Mouse (Mus musculus): ENCODE results near the gene Unc13d. TPM values are rescaled to one million over a fixed set of nuclear protein-coding genes. Genes with fewer than 3 reads are reported as not detected.

The Unc13d gene
- polyA plus RNA-seq, 1 experiment from 2014 or later = 1.1 TPM

GRCm38 (mm10) chr11:116111067-116111466, 33.3 kb upstream of the Unc13d start:
- H3K9ac ChIP-seq (ENCODE audit: low read depth, low read length) = no peak overlapping the region
- H3K4me3 ChIP-seq (ENCODE audit: low read depth, low read length) = no peak overlapping the region; the same call in 1 of the 2 replicates
- H3K9me3 ChIP-seq (ENCODE audit: control insufficient read depth) = no peaks in the 10 kb centered on the region
- no peak for ATAC-seq
- 85% methylated on average over 4 of the region's 4 CpGs for WGBS
- H3K36me3 ChIP-seq (ENCODE audit: control insufficient read depth, insufficient read depth) = no peaks in the 10 kb centered on the region
- 0 out of 2 replicates have a peak overlapping the region, but pooled peaks have one; percentile 75 for H3K4me2 ChIP-seq (replicated peaks; ENCODE audit: low read depth)
- H3K27me3 ChIP-seq (replicated peaks; ENCODE audit: control insufficient read depth, insufficient read depth, low read length) = peaks cover 28% of the 10 kb centered on the region
- peaks cover 12% of the 10 kb centered on the region; the same call in 1 of the 2 replicates for H3K4me1 ChIP-seq (replicated peaks; ENCODE audit: control insufficient read depth, insufficient read depth, low read length)
- TF ChIP-seq CTCF (IDR thresholded peaks at IDR 0.05; ENCODE audit: low read depth) = peak; percentile 39
- no peak overlapping the region for H3K27ac ChIP-seq (ENCODE audit: low read depth, low read length)

GRCm38 (mm10) chr11:116110540-116110939, 32.8 kb upstream of the Unc13d start:
- peaks cover 13% of the 10 kb centered on the region; the same call in 1 of the 2 replicates for H3K4me1 ChIP-seq (replicated peaks; ENCODE audit: control insufficient read depth, insufficient read depth, low read length)

GRCm38 (mm10) chr11:116110131-116110530, 32.4 kb upstream of the Unc13d start:
- no peak for TF ChIP-seq CTCF (IDR thresholded peaks at IDR 0.05; ENCODE audit: low read depth)
- H3K27ac ChIP-seq (ENCODE audit: low read depth, low read length) = peak overlapping the region; percentile 37; the same call in 1 of the 2 replicates

More at GRCm38 (mm10) chr11:116110540-116110939, 32.8 kb upstream of the Unc13d start:
- H3K27me3 ChIP-seq (replicated peaks; ENCODE audit: control insufficient read depth, insufficient read depth, low read length) = peaks cover 28% of the 10 kb centered on the region
- 21% methylated on average over 10 of the region's 10 CpGs for WGBS
- H3K36me3 ChIP-seq (ENCODE audit: control insufficient read depth, insufficient read depth) = no peaks in the 10 kb centered on the region
- peak overlapping the region; percentile 59 for H3K4me3 ChIP-seq (ENCODE audit: low read depth, low read length)
- H3K4me2 ChIP-seq (replicated peaks; ENCODE audit: low read depth) = peak overlapping the region; percentile 75
- H3K27ac ChIP-seq (ENCODE audit: low read depth, low read length) = peak overlapping the region; percentile 37; the same call in 1 of the 2 replicates
- no peak for ATAC-seq
- peak overlapping the region; percentile 67; the same call in 1 of the 2 replicates for H3K9ac ChIP-seq (ENCODE audit: low read depth, low read length)
- no peaks in the 10 kb centered on the region for H3K9me3 ChIP-seq (ENCODE audit: control insufficient read depth)
- no peak for TF ChIP-seq CTCF (IDR thresholded peaks at IDR 0.05; ENCODE audit: low read depth)

GRCm38 (mm10) chr11:116109441-116110081, 31.8 kb upstream of the Unc13d start:
- no peaks in the 10 kb centered on the region for H3K9me3 ChIP-seq (ENCODE audit: control insufficient read depth)
- H3K9ac ChIP-seq (ENCODE audit: low read depth, low read length) = peak overlapping the region; percentile 67
- peak overlapping the region; percentile 37 for H3K27ac ChIP-seq (ENCODE audit: low read depth, low read length)
- under 1% methylated on average over 60 of the region's 70 CpGs for WGBS
- peaks cover 13% of the 10 kb centered on the region; the same call in 1 of the 2 replicates for H3K4me1 ChIP-seq (replicated peaks; ENCODE audit: control insufficient read depth, insufficient read depth, low read length)
- H3K4me3 ChIP-seq (ENCODE audit: low read depth, low read length) = peak overlapping the region; percentile 59
- H3K27me3 ChIP-seq (replicated peaks; ENCODE audit: control insufficient read depth, insufficient read depth, low read length) = peaks cover 28% of the 10 kb centered on the region
- 0 out of 2 replicates have a peak, but pooled peaks have one; percentile 13 for ATAC-seq
- peak overlapping the region; percentile 75 for H3K4me2 ChIP-seq (replicated peaks; ENCODE audit: low read depth)
- peak; percentile 40 for TF ChIP-seq CTCF (IDR thresholded peaks at IDR 0.05; ENCODE audit: low read depth)
- H3K36me3 ChIP-seq (ENCODE audit: control insufficient read depth, insufficient read depth) = no peaks in the 10 kb centered on the region

More at GRCm38 (mm10) chr11:116110131-116110530, 32.4 kb upstream of the Unc13d start:
- H3K9ac ChIP-seq (ENCODE audit: low read depth, low read length) = peak overlapping the region; percentile 67
- 2% methylated on average over 35 of the region's 35 CpGs for WGBS
- peak overlapping the region; percentile 75 for H3K4me2 ChIP-seq (replicated peaks; ENCODE audit: low read depth)
- no peaks in the 10 kb centered on the region for H3K36me3 ChIP-seq (ENCODE audit: control insufficient read depth, insufficient read depth)
- peak overlapping the region; percentile 59 for H3K4me3 ChIP-seq (ENCODE audit: low read depth, low read length)
- peaks cover 28% of the 10 kb centered on the region for H3K27me3 ChIP-seq (replicated peaks; ENCODE audit: control insufficient read depth, insufficient read depth, low read length)
- H3K4me1 ChIP-seq (replicated peaks; ENCODE audit: control insufficient read depth, insufficient read depth, low read length) = peaks cover 13% of the 10 kb centered on the region; the same call in 1 of the 2 replicates
- H3K9me3 ChIP-seq (ENCODE audit: control insufficient read depth) = no peaks in the 10 kb centered on the region
- peak; percentile 14; the same call in 1 of the 2 replicates for ATAC-seq

GRCm38 (mm10) chr11:116108464-116109137, 30.8 kb upstream of the Unc13d start:
- 14% methylated on average over 23 of the region's 23 CpGs for WGBS
- peaks cover 28% of the 10 kb centered on the region for H3K27me3 ChIP-seq (replicated peaks; ENCODE audit: control insufficient read depth, insufficient read depth, low read length)
- peak overlapping the region; percentile 59 for H3K4me3 ChIP-seq (ENCODE audit: low read depth, low read length)
- no peak for TF ChIP-seq CTCF (IDR thresholded peaks at IDR 0.05; ENCODE audit: low read depth)
- ATAC-seq = no peak
- H3K4me2 ChIP-seq (replicated peaks; ENCODE audit: low read depth) = peak overlapping the region; percentile 75
- H3K27ac ChIP-seq (ENCODE audit: low read depth, low read length) = no peak overlapping the region
- no peaks in the 10 kb centered on the region for H3K36me3 ChIP-seq (ENCODE audit: control insufficient read depth, insufficient read depth)
- H3K4me1 ChIP-seq (replicated peaks; ENCODE audit: control insufficient read depth, insufficient read depth, low read length) = peaks cover 19% of the 10 kb centered on the region; the same call in 1 of the 2 replicates
- no peaks in the 10 kb centered on the region for H3K9me3 ChIP-seq (ENCODE audit: control insufficient read depth)
- H3K9ac ChIP-seq (ENCODE audit: low read depth, low read length) = 0 out of 2 replicates have a peak overlapping the region, but pooled peaks have one; percentile 7

- no peak overlapping the region for H3K9ac ChIP-seq (ENCODE audit: low read depth, low read length)
Observed at GRCm38 (mm10) chr11:116107777-116108285, 30.1 kb upstream of the Unc13d start.

More at GRCm38 (mm10) chr11:116107777-116108285, 30.1 kb upstream of the Unc13d start:
- no peaks in the 10 kb centered on the region for H3K9me3 ChIP-seq (ENCODE audit: control insufficient read depth)
- TF ChIP-seq CTCF (IDR thresholded peaks at IDR 0.05; ENCODE audit: low read depth) = no peak
- peak overlapping the region; percentile 59 for H3K4me3 ChIP-seq (ENCODE audit: low read depth, low read length)
- WGBS = 29% methylated on average over 19 of the region's 19 CpGs
- ATAC-seq = peak; percentile 12; the same call in 1 of the 2 replicates
- H3K4me1 ChIP-seq (replicated peaks; ENCODE audit: control insufficient read depth, insufficient read depth, low read length) = peaks cover 20% of the 10 kb centered on the region; the same call in 1 of the 2 replicates
- peak overlapping the region; percentile 75 for H3K4me2 ChIP-seq (replicated peaks; ENCODE audit: low read depth)
- no peaks in the 10 kb centered on the region for H3K36me3 ChIP-seq (ENCODE audit: control insufficient read depth, insufficient read depth)
- H3K27ac ChIP-seq (ENCODE audit: low read depth, low read length) = no peak overlapping the region
- H3K27me3 ChIP-seq (replicated peaks; ENCODE audit: control insufficient read depth, insufficient read depth, low read length) = peaks cover 28% of the 10 kb centered on the region

Measured in intestine, postnatal 0 days (tissue).